ENCODE assay signal across 9 mouse cellular contexts in genomic region chr1:40681699-40682510, GRCm38 (mm10). TPM values are rescaled to one million over a fixed set of nuclear protein-coding genes. Genes with fewer than 3 reads are reported as not detected.
A peak's percentile ranks its signal among the peaks of the same experiment; 100 is the strongest.
DNase-seq lines count a peak whose midpoint lies in the region; ATAC-seq and TF ChIP-seq lines count a peak whose summit lies in the region.
"Had no signal": no experiment of that assay in that cellular context is flagged by ENCODE, and none has a peak within 500 bp of the region (broad histone marks: within the 10 kb centered on the region; RNA-seq: fewer than 3 reads in every experiment).

No protein-coding gene starts in this region.

- intact Hi-C loops in heart, adult 2 months (cut with DNase I): no loop called here
- intact Hi-C loops in heart, postnatal 25 days (cut with DNase I): no loop called here

- H3K4me1 ChIP-seq in heart, adult 2 months (ENCODE audit: control insufficient read depth, insufficient read depth, low read length): no peaks in the 10 kb centered on the region
- no peaks in the 10 kb centered on the region for H3K4me1 ChIP-seq in ES-Bruce4 (ENCODE audit: control insufficient read depth, insufficient read depth, low read length)
- H3K4me1 ChIP-seq in embryonic fibroblast, embryonic 13.5 days (ENCODE audit: control insufficient read depth, insufficient read depth, low read length): no peaks in the 10 kb centered on the region
- H3K4me1 ChIP-seq in intestine, postnatal 0 days (replicated peaks; ENCODE audit: control insufficient read depth, insufficient read depth, low read length): no peaks in the 10 kb centered on the region

- ATAC-seq in intestine, postnatal 0 days: peak; percentile 11
- peak; percentile 23; the same call in 1 of the 2 replicates for ATAC-seq in megakaryocyte progenitor cell, adult 5-6 weeks (replicated peaks; ENCODE audit: poor library complexity)
- no peak for ATAC-seq in inflammation-experienced regulatory T-cells, adult 6 months
- ATAC-seq: Patski had no signal

- 5% methylated on average over 44 of the region's 44 CpGs for WGBS in heart, adult 2 months
- 5% methylated on average over 43 of the region's 44 CpGs for WGBS in intestine, postnatal 0 days

- H3K36me3 ChIP-seq in heart, adult 2 months (ENCODE audit: control insufficient read depth, insufficient read depth, low read length): no peaks in the 10 kb centered on the region
- H3K36me3 ChIP-seq in ES-Bruce4 (ENCODE audit: control insufficient read depth, insufficient read depth, low read length, poor library complexity, severe bottlenecking): no peaks in the 10 kb centered on the region
- H3K36me3 ChIP-seq in intestine, postnatal 0 days (ENCODE audit: control insufficient read depth, insufficient read depth): no peaks in the 10 kb centered on the region

- H3K27me3 ChIP-seq in heart, adult 2 months (ENCODE audit: control insufficient read depth, insufficient read depth, low read length): peaks cover 9% of the 10 kb centered on the region
- H3K27me3 ChIP-seq in ES-Bruce4 (ENCODE audit: control insufficient read depth, insufficient read depth, low read length, poor library complexity, severe bottlenecking): peaks cover 34% of the 10 kb centered on the region
- peaks cover 40% of the 10 kb centered on the region for H3K27me3 ChIP-seq in intestine, postnatal 0 days (replicated peaks; ENCODE audit: control insufficient read depth, insufficient read depth, low read length)

- TF ChIP-seq CTCF in heart, adult 2 months (IDR thresholded peaks at IDR 0.05): no peak
- TF ChIP-seq CTCF in ES-Bruce4 (IDR thresholded peaks at IDR 0.05; ENCODE audit: low read depth, low read length): no peak
- TF ChIP-seq CTCF in embryonic fibroblast, embryonic 13.5 days (IDR thresholded peaks at IDR 0.05; ENCODE audit: borderline replicate concordance, insufficient read depth, low read length): no peak
- 0 out of 2 replicates have a peak, but pooled peaks have one; percentile 6 for TF ChIP-seq CTCF in intestine, postnatal 0 days (IDR thresholded peaks at IDR 0.05; ENCODE audit: low read depth)

- no peaks in the 10 kb centered on the region for H3K79me2 ChIP-seq in heart, adult 2 months (replicated peaks; ENCODE audit: control insufficient read depth, insufficient read depth, low read length)

- H3K27ac ChIP-seq in heart, adult 2 months: no peak overlapping the region
- no peak overlapping the region for H3K27ac ChIP-seq in ES-Bruce4 (ENCODE audit: insufficient read depth, low read length)
- no peak overlapping the region for H3K27ac ChIP-seq in embryonic fibroblast, embryonic 13.5 days (ENCODE audit: insufficient read depth, low read length)
- no peak overlapping the region for H3K27ac ChIP-seq in intestine, postnatal 0 days (ENCODE audit: low read depth, low read length)

- H3K4me3 ChIP-seq in heart, adult 2 months: peak overlapping the region; percentile 53
- peak overlapping the region; percentile 55 for H3K4me3 ChIP-seq in ES-Bruce4 (ENCODE audit: low read depth, low read length)
- peak overlapping the region; percentile 36; the same call in 1 of the 2 replicates for H3K4me3 ChIP-seq in embryonic fibroblast, embryonic 13.5 days (ENCODE audit: insufficient read depth, low read length)
- H3K4me3 ChIP-seq in intestine, postnatal 0 days (ENCODE audit: low read depth, low read length): peak overlapping the region; percentile 57

- H3K4me2 ChIP-seq in intestine, postnatal 0 days (replicated peaks; ENCODE audit: low read depth): peak overlapping the region; percentile 90

- no peaks in the 10 kb centered on the region for H3K9me3 ChIP-seq in ES-Bruce4 (replicated peaks; ENCODE audit: control insufficient read depth, insufficient read depth, low read length, poor library complexity, severe bottlenecking)
- H3K9me3 ChIP-seq in intestine, postnatal 0 days (ENCODE audit: control insufficient read depth): no peaks in the 10 kb centered on the region

- H3K9ac ChIP-seq in heart, adult 2 months (ENCODE audit: low read depth, low read length): peak overlapping the region; percentile 48
- peak overlapping the region; percentile 27 for H3K9ac ChIP-seq in ES-Bruce4 (ENCODE audit: low read depth, poor library complexity, severe bottlenecking)
- peak overlapping the region; percentile 42 for H3K9ac ChIP-seq in intestine, postnatal 0 days (ENCODE audit: low read depth, low read length)

- no peak for TF ChIP-seq EP300 in heart, adult 2 months (IDR thresholded peaks at IDR 0.05; ENCODE audit: insufficient read depth, low read depth, low read length)
- TF ChIP-seq EP300 in ES-Bruce4 (IDR thresholded peaks at IDR 0.05; ENCODE audit: insufficient read depth, low read depth, low read length): no peak

- TF ChIP-seq POLR2A in heart, adult 2 months (IDR thresholded peaks at IDR 0.05; ENCODE audit: insufficient read depth, low read depth, low read length): no peak
- no peak for TF ChIP-seq POLR2A in ES-Bruce4 (IDR thresholded peaks at IDR 0.05; ENCODE audit: insufficient read depth, low read length)
- no peak for TF ChIP-seq POLR2A in embryonic fibroblast, embryonic 13.5 days (IDR thresholded peaks at IDR 0.05; ENCODE audit: low read depth, low read length)

- peak; percentile 9 to 37 for DNase-seq in heart, adult 2 months
- no peak for DNase-seq in heart, postnatal 25 days (ENCODE audit: low spot score)
- peak; percentile 38 for DNase-seq in thymus, postnatal 4 days

RNA-seq across cellular contexts. Expression of gene Slc9a2, which starts 1.5 kb away (rescaled TPM):
- total RNA-seq in heart, adult 2 months (2021): 1 to 10 TPM; 1.3 to 1.4 TPM
- polyA plus RNA-seq in heart, adult 2 months (2012; rRNA removed): 3.2 and 4.2 TPM in 2 replicates
- total RNA-seq in heart, postnatal 25 days (2021): 1 to 10 TPM; 1.0 to 1.2 TPM
- not detected in 2 replicates for polyA plus RNA-seq in ES-Bruce4 (2011; ENCODE audit: insufficient read depth, insufficient read length, low read depth, missing spikeins)
- polyA plus RNA-seq in embryonic fibroblast, embryonic 13.5 days (2011; ENCODE audit: insufficient read length, low read depth, missing spikeins): 0.11 TPM in 1 of 2 replicates, not detected in the other
- 2.3 and 3.0 TPM in 2 replicates for polyA plus RNA-seq in intestine, postnatal 0 days (2015; fragmentation: Nextera tagmentation; extraction: Ambion mirVana)
- total RNA-seq in megakaryocyte progenitor cell, adult 5-6 weeks (2015): not detected in 2 replicates
- 0.04 and 0.10 TPM in 2 replicates for total RNA-seq in megakaryocyte progenitor cell, adult 5-6 weeks (2017)
- not detected for polyA plus RNA-seq in inflammation-experienced regulatory T-cells, adult 6 months (2017; shearing (Covaris generic))
